Mouse (Mus musculus): ENCODE data around the gene Hnrnph1. TPM values are rescaled to one million over a fixed set of nuclear protein-coding genes. Genes with fewer than 3 reads are reported as not detected.
A peak's percentile ranks its signal among the peaks of the same experiment; 100 is the strongest.

Hnrnph1 gene
- polyA plus RNA-seq, 1 experiment: 65.0 TPM

GRCm38 (mm10) chr11:50379023-50379752, 2.4 kb downstream of the Hnrnph1 start:
- WGBS: 35% methylated on average over 12 of the region's 12 CpGs
- Histone ChIP-seq H3K27me3 (replicated peaks; ENCODE audit: control insufficient read depth, insufficient read depth, low read length) (no peaks in the 10 kb centered on the region), H3K27ac (ENCODE audit: insufficient read depth, low read depth, low read length) (no peak overlapping the region), H3K4me1 (ENCODE audit: control insufficient read depth, insufficient read depth, low read length) (peaks cover 10% of the 10 kb centered on the region; the same call in 1 of the 2 replicates), H3K36me3 (ENCODE audit: control insufficient read depth, insufficient read depth, low read length) (peaks cover 12% of the 10 kb centered on the region), H3K4me3 (ENCODE audit: insufficient read depth, low read depth, low read length) (peak overlapping the region; percentile 85; the same call in 1 of the 2 replicates)
- DNase-seq: no peak
- TF ChIP-seq POLR2A (IDR thresholded peaks at IDR 0.05; ENCODE audit: low read depth, low read length) (no peak), CTCF (conservative IDR thresholded peaks at IDR 0.05; ENCODE audit: insufficient read depth, insufficient read length, low read depth, low read length) (no peak)

GRCm38 (mm10) chr11:50381311-50381710, 4.5 kb downstream of the Hnrnph1 start:
- no peak overlapping the region for H3K4me3 ChIP-seq (ENCODE audit: insufficient read depth, low read depth, low read length)
- no peak overlapping the region for H3K27ac ChIP-seq (ENCODE audit: insufficient read depth, low read depth, low read length)
- DNase-seq: no peak
- H3K36me3 ChIP-seq (ENCODE audit: control insufficient read depth, insufficient read depth, low read length): peaks cover 19% of the 10 kb centered on the region
- peaks cover 7% of the 10 kb centered on the region; the same call in 1 of the 2 replicates for H3K4me1 ChIP-seq (ENCODE audit: control insufficient read depth, insufficient read depth, low read length)
- H3K27me3 ChIP-seq (replicated peaks; ENCODE audit: control insufficient read depth, insufficient read depth, low read length): no peaks in the 10 kb centered on the region
- no peak for TF ChIP-seq CTCF (conservative IDR thresholded peaks at IDR 0.05; ENCODE audit: insufficient read depth, insufficient read length, low read depth, low read length)
- no peak for TF ChIP-seq POLR2A (IDR thresholded peaks at IDR 0.05; ENCODE audit: low read depth, low read length)
- WGBS: 6% methylated on average over 4 of the region's 4 CpGs

- H3K27ac ChIP-seq (ENCODE audit: insufficient read depth, low read depth, low read length): no peak overlapping the region
- TF ChIP-seq POLR2A (IDR thresholded peaks at IDR 0.05; ENCODE audit: low read depth, low read length): no peak
- no peak for TF ChIP-seq CTCF (conservative IDR thresholded peaks at IDR 0.05; ENCODE audit: insufficient read depth, insufficient read length, low read depth, low read length)
- H3K36me3 ChIP-seq (ENCODE audit: control insufficient read depth, insufficient read depth, low read length): peaks cover 21% of the 10 kb centered on the region
- DNase-seq: no peak
- H3K27me3 ChIP-seq (replicated peaks; ENCODE audit: control insufficient read depth, insufficient read depth, low read length): no peaks in the 10 kb centered on the region
- no peak overlapping the region for H3K4me3 ChIP-seq (ENCODE audit: insufficient read depth, low read depth, low read length)
- 81% methylated on average over 3 of the region's 3 CpGs for WGBS
- H3K4me1 ChIP-seq (ENCODE audit: control insufficient read depth, insufficient read depth, low read length): no peaks in the 10 kb centered on the region
Observed at GRCm38 (mm10) chr11:50387167-50387679, 10.4 kb downstream of the Hnrnph1 start.

GRCm38 (mm10) chr11:50387697-50388096, 10.9 kb downstream of the Hnrnph1 start:
- Histone ChIP-seq H3K4me3 (ENCODE audit: insufficient read depth, low read depth, low read length) (no peak overlapping the region), H3K36me3 (ENCODE audit: control insufficient read depth, insufficient read depth, low read length) (peaks cover 21% of the 10 kb centered on the region), H3K27me3 (replicated peaks; ENCODE audit: control insufficient read depth, insufficient read depth, low read length) (no peaks in the 10 kb centered on the region), H3K27ac (ENCODE audit: insufficient read depth, low read depth, low read length) (no peak overlapping the region), H3K4me1 (ENCODE audit: control insufficient read depth, insufficient read depth, low read length) (no peaks in the 10 kb centered on the region)
- WGBS: 84% methylated on average over 4 of the region's 4 CpGs
- TF ChIP-seq POLR2A (IDR thresholded peaks at IDR 0.05; ENCODE audit: low read depth, low read length) (no peak), CTCF (conservative IDR thresholded peaks at IDR 0.05; ENCODE audit: insufficient read depth, insufficient read length, low read depth, low read length) (no peak)
- no peak for DNase-seq

- H3K27ac ChIP-seq (ENCODE audit: insufficient read depth, low read depth, low read length): no peak overlapping the region
- TF ChIP-seq CTCF (conservative IDR thresholded peaks at IDR 0.05; ENCODE audit: insufficient read depth, insufficient read length, low read depth, low read length) (no peak), POLR2A (IDR thresholded peaks at IDR 0.05; ENCODE audit: low read depth, low read length) (no peak)
- DNase-seq: no peak
- WGBS: 93% methylated on average over 3 of the region's 3 CpGs
- no peaks in the 10 kb centered on the region for H3K27me3 ChIP-seq (replicated peaks; ENCODE audit: control insufficient read depth, insufficient read depth, low read length)
- H3K36me3 ChIP-seq (ENCODE audit: control insufficient read depth, insufficient read depth, low read length): peaks cover 18% of the 10 kb centered on the region
- H3K4me1 ChIP-seq (ENCODE audit: control insufficient read depth, insufficient read depth, low read length): no peaks in the 10 kb centered on the region
- no peak overlapping the region for H3K4me3 ChIP-seq (ENCODE audit: insufficient read depth, low read depth, low read length)
Observed at GRCm38 (mm10) chr11:50388217-50388929, 11.6 kb downstream of the Hnrnph1 start.

GRCm38 (mm10) chr11:50389011-50389410, 12.2 kb downstream of the Hnrnph1 start:
- Histone ChIP-seq H3K4me3 (ENCODE audit: insufficient read depth, low read depth, low read length) (no peak overlapping the region), H3K36me3 (ENCODE audit: control insufficient read depth, insufficient read depth, low read length) (peaks cover 16% of the 10 kb centered on the region), H3K27ac (ENCODE audit: insufficient read depth, low read depth, low read length) (no peak overlapping the region), H3K4me1 (ENCODE audit: control insufficient read depth, insufficient read depth, low read length) (no peaks in the 10 kb centered on the region), H3K27me3 (replicated peaks; ENCODE audit: control insufficient read depth, insufficient read depth, low read length) (no peaks in the 10 kb centered on the region)
- no peak for DNase-seq
- 69% methylated on average over 3 of the region's 3 CpGs for WGBS
- TF ChIP-seq CTCF (conservative IDR thresholded peaks at IDR 0.05; ENCODE audit: insufficient read depth, insufficient read length, low read depth, low read length) (no peak), POLR2A (IDR thresholded peaks at IDR 0.05; ENCODE audit: low read depth, low read length) (no peak)

GRCm38 (mm10) chr11:50389616-50390015, 12.8 kb downstream of the Hnrnph1 start:
- no peak for DNase-seq
- H3K4me3 ChIP-seq (ENCODE audit: insufficient read depth, low read depth, low read length): no peak overlapping the region
- peaks cover 14% of the 10 kb centered on the region for H3K36me3 ChIP-seq (ENCODE audit: control insufficient read depth, insufficient read depth, low read length)
- no peaks in the 10 kb centered on the region for H3K27me3 ChIP-seq (replicated peaks; ENCODE audit: control insufficient read depth, insufficient read depth, low read length)
- WGBS: 72% methylated on average over 5 of the region's 5 CpGs
- H3K4me1 ChIP-seq (ENCODE audit: control insufficient read depth, insufficient read depth, low read length): no peaks in the 10 kb centered on the region
- no peak overlapping the region for H3K27ac ChIP-seq (ENCODE audit: insufficient read depth, low read depth, low read length)
- no peak for TF ChIP-seq CTCF (conservative IDR thresholded peaks at IDR 0.05; ENCODE audit: insufficient read depth, insufficient read length, low read depth, low read length)

All from kidney, adult 2 months (tissue).